Mouse (Mus musculus) gastrocnemius, postnatal 4 days (tissue): Measurements from ENCODE around the gene Clba1. TPM values are rescaled to one million over a fixed set of nuclear protein-coding genes. Genes with fewer than 3 reads are reported as not detected.

Source experiments
- DNase-seq, 2 experiments: peaks; one replicate each; pipeline ENCODE4 v3.0.0; 2021 to 2022; ENCODE audit warnings: low spot score in 2 of 2, mixed read lengths in 2 of 2
- total RNA-seq, 2 experiments: library from RNA; stranded (reverse); gene quantifications; 2 replicates each; pipeline ENCODE4 v1.2.3; 2021

Clba1 gene
- total RNA-seq, 2 experiments from 2014 or later: 0.96 to 1.4 TPM

- peak; percentile 80 to 89 for DNase-seq
These were observed 35.1 kb downstream of the Clba1 start for GRCm38 (mm10) chr12:112843803-112844202.

GRCm38 (mm10) chr12:112847880-112848279 is 39.1 kb downstream of the Clba1 start:
- no peak for DNase-seq

- DNase-seq: no peak
These were observed 40.7 kb downstream of the Clba1 start for GRCm38 (mm10) chr12:112849235-112850022.

GRCm38 (mm10) chr12:112850344-112850743 is 41.6 kb downstream of the Clba1 start:
- no peak for DNase-seq

- no peak for DNase-seq
These were observed 42.4 kb downstream of the Clba1 start for GRCm38 (mm10) chr12:112851116-112851515.

GRCm38 (mm10) chr12:112853050-112853729 is 44.5 kb downstream of the Clba1 start:
- no peak for DNase-seq

GRCm38 (mm10) chr12:112854610-112855333 is 46.0 kb downstream of the Clba1 start:
- DNase-seq: no peak

- DNase-seq: no peak
These were observed 47.6 kb downstream of the Clba1 start for GRCm38 (mm10) chr12:112856338-112856737.

- no peak for DNase-seq
These were observed 48.5 kb downstream of the Clba1 start for GRCm38 (mm10) chr12:112857021-112857925.

- no peak for DNase-seq
These were observed 50.0 kb downstream of the Clba1 start for GRCm38 (mm10) chr12:112858581-112859336.

- no peak for DNase-seq
These were observed 51.2 kb downstream of the Clba1 start for GRCm38 (mm10) chr12:112859930-112860329.

- no peak for DNase-seq
These were observed 52.0 kb downstream of the Clba1 start for GRCm38 (mm10) chr12:112860765-112861164.

GRCm38 (mm10) chr12:112861911-112862321 is 53.2 kb downstream of the Clba1 start:
- DNase-seq: no peak

- DNase-seq: no peak
These were observed 56.1 kb downstream of the Clba1 start for GRCm38 (mm10) chr12:112864804-112865203.

Other genes with a start within 250 kb of the Clba1 start
- 10 to 100 TPM; 21.2 to 24.0 TPM for gene Inf2, start 220.2 kb upstream of the Clba1 start, total RNA-seq
- gene Adssl1, start 188.9 kb upstream of the Clba1 start, total RNA-seq: 100 to 1,000 TPM; 221 to 269 TPM
- 10 to 100 TPM; 42.9 to 43.8 TPM for gene Siva1, start 164.3 kb upstream of the Clba1 start, total RNA-seq
- 100 to 1,000 TPM; 258 to 259 TPM for gene Akt1, start 134.1 kb upstream of the Clba1 start, total RNA-seq
- gene Zbtb42, start 130.1 kb upstream of the Clba1 start, total RNA-seq: 1 to 10 TPM; 2.2 to 3.1 TPM
- 10 to 100 TPM; 10.2 to 11.4 TPM for gene Cep170b, start 88.5 kb upstream of the Clba1 start, total RNA-seq
- gene Pld4, start 48.3 kb upstream of the Clba1 start, total RNA-seq: 10 to 100 TPM; 12.5 TPM
- 10 to 100 TPM; 26.7 to 32.1 TPM for gene Ahnak2, start 6.3 kb upstream of the Clba1 start, total RNA-seq
- gene Cdca4, start 20.5 kb downstream of the Clba1 start, total RNA-seq: 10 to 100 TPM; 17.1 to 20.6 TPM
- gene Gpr132, start 59.3 kb downstream of the Clba1 start, total RNA-seq: under 1 TPM; 0.10 to 0.18 TPM
- 10 to 100 TPM; 60.4 to 60.8 TPM for gene Jag2, start 120.8 kb downstream of the Clba1 start, total RNA-seq
- 10 to 100 TPM; 23.7 to 27.2 TPM for gene Nudt14, start 133.2 kb downstream of the Clba1 start, total RNA-seq
- 10 to 100 TPM; 18.4 to 19.4 TPM for gene Btbd6, start 167.5 kb downstream of the Clba1 start, total RNA-seq
- gene Brf1, start 191.8 kb downstream of the Clba1 start, total RNA-seq: 10 to 100 TPM; 44.2 to 52.2 TPM
- 10 to 100 TPM; 81.4 to 82.4 TPM for gene Pacs2, start 205.6 kb downstream of the Clba1 start, total RNA-seq